Mouse (Mus musculus) stomach, postnatal 0 days (tissue): ENCODE results near the gene Ttc4. TPM values are rescaled to one million over a fixed set of nuclear protein-coding genes. Genes with fewer than 3 reads are reported as not detected.
A peak's percentile ranks its signal among the peaks of the same experiment; 100 is the strongest.

Experiments used
- ATAC-seq: fragments of 200-750 bp; cut with Nextera tagmentation; 2 replicates; pipeline ENCODE4 v1.8.0; 2017; ENCODE audit not compliant: low FRiP score, low TSS enrichment
- DNase-seq: peaks from one replicate; pipeline ENCODE4 v3.0.0-alpha.2; 2016; ENCODE audit warnings: low spot score
- H3K27ac ChIP-seq: fragments of 300-500 bp; sonication (generic); replicated peaks from 2 replicates; pipeline ENCODE4 v1.5.1; 2014; ENCODE audit warnings: mild to moderate bottlenecking, control low read depth
- H3K27me3 ChIP-seq: fragments of 300-500 bp; sonication (generic); 2 replicates; pipeline ENCODE4 v1.6.1; 2014; ENCODE audit warnings: low read length; ENCODE audit not compliant: control insufficient read depth, insufficient read depth
- H3K36me3 ChIP-seq: fragments of 300-500 bp; sonication (generic); 2 replicates; pipeline ENCODE4 v1.6.1; 2014; ENCODE audit warnings: low read length, mixed read lengths; ENCODE audit not compliant: control insufficient read depth, insufficient read depth
- H3K4me1 ChIP-seq: fragments of 300-500 bp; sonication (generic); replicated peaks from 2 replicates; pipeline ENCODE4 v1.6.1; 2014; ENCODE audit warnings: antibody characterized with exemption; ENCODE audit not compliant: control insufficient read depth, insufficient read depth
- H3K4me2 ChIP-seq: fragments of 300-500 bp; sonication (generic); replicated peaks from 2 replicates; pipeline ENCODE4 v1.6.1; 2014; ENCODE audit warnings: low read depth, mild to moderate bottlenecking, control low read depth, moderate library complexity
- H3K4me3 ChIP-seq: fragments of 300-500 bp; sonication (generic); 2 replicates; pipeline ENCODE4 v1.5.1; 2014; ENCODE audit warnings: low read depth, low read length, control low read depth
- H3K9ac ChIP-seq: fragments of 300-500 bp; sonication (generic); 2 replicates; pipeline ENCODE4 v1.6.1; 2014; ENCODE audit warnings: mild to moderate bottlenecking, low read length, control low read depth, mixed read lengths
- H3K9me3 ChIP-seq: fragments of 300-500 bp; sonication (generic); 2 replicates; pipeline ENCODE4 v1.6.1; 2016; ENCODE audit warnings: low read length; ENCODE audit not compliant: control insufficient read depth
- CTCF ChIP-seq: IDR thresholded peaks from 2 replicates; pipeline ENCODE4 v1.5.1; 2016; ENCODE audit warnings: antibody characterized with exemption, low read depth, mild to moderate bottlenecking, moderate library complexity
- EP300 ChIP-seq: optimal IDR thresholded peaks from 2 replicates; pipeline ENCODE3; 2016; ENCODE audit warnings: antibody characterized with exemption
- WGBS: fragments of 180-500 bp; shearing (Covaris S2); extraction: QIAGEN DNeasy Blood & Tissue Kit; methylation state at CpG from one replicate; pipeline ENCODE4 v1.1.7; 2014; 5-methylcytosine and 5-hydroxymethylcytosine counted together
- polyA plus RNA-seq: library from polyadenylated mRNA; unstranded; fragments of >200 nt; fragmentation: Nextera tagmentation; extraction: Ambion mirVana; gene quantifications from 2 replicates; pipeline ENCODE4 v1.2.1, GENCODE M21; 2015

The Ttc4 gene
- polyA plus RNA-seq, result 25.5 and 27.8 TPM in 2 replicates

- DNase-seq, result peak; percentile 97
- Histone ChIP-seq H3K9me3 (no peaks in the 10 kb centered on the region), H3K36me3 (peaks cover 10% of the 10 kb centered on the region), H3K9ac (peak within 1 kb of the TSS; percentile 90), H3K27me3 (no peaks in the 10 kb centered on the region), H3K4me1 (no peaks in the 10 kb centered on the region), H3K4me2 (peak within 1 kb of the TSS; percentile 70), H3K27ac (peak within 1 kb of the TSS; percentile 56), H3K4me3 (peak within 1 kb of the TSS; percentile 79)
- ATAC-seq, result peak; percentile 99
- no peak for TF ChIP-seq CTCF
- no peak for TF ChIP-seq EP300
- 0% methylated on average over 43 of the region's 43 CpGs for WGBS
These were observed at the start of gene Ttc4 for GRCm38 (mm10) chr4:106678442-106679118. TSS of gene Ttc4 (minus strand) at chr4:106678944.

GRCm38 (mm10) chr4:106720631-106721030 is 41.9 kb upstream of the Ttc4 start:
- 57% methylated on average over 4 of the region's 4 CpGs for WGBS
- DNase-seq (no peak), ATAC-seq (no peak)
- Histone ChIP-seq H3K4me2 (no peak overlapping the region), H3K9me3 (no peaks in the 10 kb centered on the region), H3K27me3 (no peaks in the 10 kb centered on the region), H3K27ac (no peak overlapping the region), H3K9ac (no peak overlapping the region), H3K36me3 (no peaks in the 10 kb centered on the region), H3K4me3 (no peak overlapping the region), H3K4me1 (no peaks in the 10 kb centered on the region)
- TF ChIP-seq EP300, result no peak
- no peak for TF ChIP-seq CTCF

- no peaks in the 10 kb centered on the region for H3K4me1 ChIP-seq
- no peak overlapping the region for H3K27ac ChIP-seq
- TF ChIP-seq EP300 (no peak), CTCF (no peak)
- H3K27me3 ChIP-seq, result no peaks in the 10 kb centered on the region
- no peaks in the 10 kb centered on the region for H3K9me3 ChIP-seq
- H3K4me2 ChIP-seq, result no peak overlapping the region
- no peak for ATAC-seq
- no peak for DNase-seq
- no peak overlapping the region for H3K4me3 ChIP-seq
- H3K9ac ChIP-seq, result no peak overlapping the region
- WGBS, result 83% methylated on average over 6 of the region's 6 CpGs
- no peaks in the 10 kb centered on the region for H3K36me3 ChIP-seq
These were observed 34.9 kb upstream of the Ttc4 start for GRCm38 (mm10) chr4:106713622-106714021.

GRCm38 (mm10) chr4:106708408-106708807 is 29.7 kb upstream of the Ttc4 start:
- ATAC-seq, result peak; percentile 63
- WGBS, result 3% methylated on average over 8 of the region's 8 CpGs

GRCm38 (mm10) chr4:106707957-106708356 is 29.2 kb upstream of the Ttc4 start:
- no peak overlapping the region for H3K4me3 ChIP-seq
- TF ChIP-seq EP300, result no peak
- no peak for TF ChIP-seq CTCF
- H3K9ac ChIP-seq, result no peak overlapping the region
- 40% methylated on average over 5 of the region's 5 CpGs for WGBS
- H3K27me3 ChIP-seq, result no peaks in the 10 kb centered on the region
- no peak for DNase-seq
- H3K4me2 ChIP-seq, result peak overlapping the region; percentile 25; the same call in 1 of the 2 replicates
- H3K36me3 ChIP-seq, result no peaks in the 10 kb centered on the region
- peak; percentile 73 for ATAC-seq
- H3K27ac ChIP-seq, result no peak overlapping the region
- H3K9me3 ChIP-seq, result no peaks in the 10 kb centered on the region
- no peaks in the 10 kb centered on the region for H3K4me1 ChIP-seq

More at GRCm38 (mm10) chr4:106708408-106708807, 29.7 kb upstream of the Ttc4 start:
- H3K9me3 ChIP-seq, result no peaks in the 10 kb centered on the region
- DNase-seq, result peak; percentile 86
- no peaks in the 10 kb centered on the region for H3K4me1 ChIP-seq
- H3K9ac ChIP-seq, result no peak overlapping the region
- H3K27ac ChIP-seq, result no peak overlapping the region
- H3K27me3 ChIP-seq, result no peaks in the 10 kb centered on the region
- TF ChIP-seq EP300, result no peak
- TF ChIP-seq CTCF, result peak; percentile 92
- H3K36me3 ChIP-seq, result no peaks in the 10 kb centered on the region
- H3K4me2 ChIP-seq, result peak overlapping the region; percentile 25; the same call in 1 of the 2 replicates
- no peak overlapping the region for H3K4me3 ChIP-seq

- no peak for TF ChIP-seq EP300
- TF ChIP-seq CTCF, result no peak
- Histone ChIP-seq H3K9ac (no peak overlapping the region), H3K4me2 (no peak overlapping the region), H3K27me3 (no peaks in the 10 kb centered on the region), H3K4me3 (no peak overlapping the region), H3K36me3 (no peaks in the 10 kb centered on the region), H3K4me1 (no peaks in the 10 kb centered on the region), H3K27ac (no peak overlapping the region), H3K9me3 (no peaks in the 10 kb centered on the region)
- 31% methylated on average over 8 of the region's 8 CpGs for WGBS
- DNase-seq (no peak), ATAC-seq (no peak)
These were observed 26.4 kb upstream of the Ttc4 start for GRCm38 (mm10) chr4:106705096-106705665.
